Mouse (Mus musculus) MEL (cell line): ENCODE measurements around the gene Gnaz. TPM values are rescaled to one million over a fixed set of nuclear protein-coding genes. Genes with fewer than 3 reads are reported as not detected.

Source experiments
- DNase-seq: peaks from one replicate; pipeline ENCODE4 v3.0.0; 2011; ENCODE audit warnings: low read depth, low spot score
- H3K27ac ChIP-seq: 2 replicates; pipeline ENCODE4 v1.5.1; 2012; ENCODE audit warnings: low read depth, mild to moderate bottlenecking, control low read depth, low read length, moderate library complexity; ENCODE audit not compliant: control insufficient read depth
- H3K27me3 ChIP-seq, 2 experiments: fragments of 150-350 bp in 1 of 2; sonication (generic) in 1 of 2; 2 replicates each; pipeline ENCODE4 v1.6.1; 2012; ENCODE audit warnings: low read length in 2 of 2, mild to moderate bottlenecking in 2 of 2, improper control_type of control experiment in 1 of 2, moderate library complexity in 1 of 2; ENCODE audit not compliant: insufficient read depth in 2 of 2, control insufficient read depth in 1 of 2
- H3K36me3 ChIP-seq, 2 experiments: 2 replicates each; pipeline ENCODE4 v1.6.1; 2012 to 2014; ENCODE audit warnings: low read length in 2 of 2, improper control_type of control experiment in 1 of 2, inconsistent platforms in 1 of 2, mild to moderate bottlenecking in 1 of 2; ENCODE audit not compliant: insufficient read depth in 2 of 2, control insufficient read depth in 1 of 2
- H3K4me1 ChIP-seq, 2 experiments: fragments of 150-350 bp in 1 of 2; sonication (generic) in 1 of 2; 2 replicates each; pipeline ENCODE4 v1.6.1; 2012; ENCODE audit warnings: low read length in 2 of 2, improper control_type of control experiment in 1 of 2, mild to moderate bottlenecking in 1 of 2; ENCODE audit not compliant: insufficient read depth in 2 of 2, control insufficient read depth in 1 of 2
- H3K4me3 ChIP-seq, 2 experiments: fragments of 150-350 bp in 1 of 2; sonication (generic) in 1 of 2; 2 replicates each; pipeline ENCODE4 v1.5.1; 2012; ENCODE audit warnings: low read depth in 2 of 2, low read length in 2 of 2, mild to moderate bottlenecking in 2 of 2, moderate library complexity in 2 of 2, control low read depth in 1 of 2, improper control_type of control experiment in 1 of 2; ENCODE audit not compliant: control insufficient read depth in 1 of 2, insufficient read depth in 1 of 2
- H3K79me2 ChIP-seq: 2 replicates; pipeline ENCODE4 v1.6.1; 2012; ENCODE audit warnings: mild to moderate bottlenecking, low read length, moderate library complexity; ENCODE audit not compliant: control insufficient read depth, poor library complexity, insufficient read depth
- H3K9ac ChIP-seq: 2 replicates; pipeline ENCODE4 v1.6.1; 2012; ENCODE audit warnings: low read depth, mild to moderate bottlenecking, control low read depth, low read length, moderate library complexity; ENCODE audit not compliant: control insufficient read depth, poor library complexity, severe bottlenecking
- H3K9me3 ChIP-seq: fragments of 150-350 bp; sonication (generic); replicated peaks from 2 replicates; pipeline ENCODE4 v1.6.1; 2012; ENCODE audit warnings: mild to moderate bottlenecking, low read length, improper control_type of control experiment, moderate library complexity; ENCODE audit not compliant: insufficient read depth
- CTCF ChIP-seq, 3 experiments: IDR thresholded peaks in 2 of 3; conservative IDR thresholded peaks in 1 of 3; 2 replicates each; pipeline ENCODE4 v1.5.1; 2011 to 2012; ENCODE audit warnings: low read length in 3 of 3, low read depth in 2 of 3, mild to moderate bottlenecking in 2 of 3, improper control_type of control experiment in 1 of 3, inconsistent platforms in 1 of 3, mixed read lengths in 1 of 3, moderate library complexity in 1 of 3; ENCODE audit not compliant: control insufficient read depth in 1 of 3, insufficient read depth in 1 of 3, poor library complexity in 1 of 3, severe bottlenecking in 1 of 3
- E2F4 ChIP-seq: IDR thresholded peaks from 2 replicates; pipeline ENCODE4 v1.6.1; 2011; ENCODE audit warnings: low read depth, low read length, improper control_type of control experiment, borderline replicate concordance
- ELF1 ChIP-seq: IDR thresholded peaks from 2 replicates; pipeline ENCODE4 v1.6.1; 2014; ENCODE audit warnings: low read depth, mild to moderate bottlenecking, inconsistent platforms, low read length, improper control_type of control experiment, moderate library complexity
- EP300 ChIP-seq, 2 experiments: IDR thresholded peaks; 2 replicates each; pipeline ENCODE4 v1.6.1; 2011; ENCODE audit warnings: improper control_type of control experiment in 2 of 2, low read length in 2 of 2, low read depth in 1 of 2, mild to moderate bottlenecking in 1 of 2
- ETS1 ChIP-seq: IDR thresholded peaks from 2 replicates; pipeline ENCODE4 v1.6.1; 2012; ENCODE audit warnings: low read depth, mild to moderate bottlenecking, inconsistent platforms, low read length, improper control_type of control experiment, moderate library complexity
- GATA1 ChIP-seq: IDR thresholded peaks from 2 replicates; pipeline ENCODE4 v1.6.1; 2011; ENCODE audit warnings: low read depth, low read length, improper control_type of control experiment
- HCFC1 ChIP-seq: IDR thresholded peaks from 2 replicates; pipeline ENCODE4 v1.6.1; 2012; ENCODE audit warnings: low read depth, mild to moderate bottlenecking, inconsistent platforms, low read length, improper control_type of control experiment, moderate library complexity
- JUND ChIP-seq: IDR thresholded peaks from 2 replicates; pipeline ENCODE4 v1.6.1; 2011; ENCODE audit warnings: low read depth, mild to moderate bottlenecking, improper control_type of control experiment, low read length
- MEF2A ChIP-seq: IDR thresholded peaks from 2 replicates; pipeline ENCODE4 v1.6.1; 2014; ENCODE audit warnings: low read depth, mild to moderate bottlenecking, inconsistent platforms, low read length, improper control_type of control experiment; ENCODE audit not compliant: poor library complexity, insufficient replicate concordance, severe bottlenecking; ENCODE audit errors: extremely low read depth
- MXI1 ChIP-seq: IDR thresholded peaks from 2 replicates; pipeline ENCODE4 v1.6.1; 2011; ENCODE audit warnings: mild to moderate bottlenecking, low read depth, low read length, improper control_type of control experiment
- MYB ChIP-seq: IDR thresholded peaks from 2 replicates; pipeline ENCODE4 v1.6.1; 2011; ENCODE audit warnings: mild to moderate bottlenecking, low read depth, low read length, improper control_type of control experiment
- MYC ChIP-seq: IDR thresholded peaks from 2 replicates; pipeline ENCODE4 v1.6.1; 2011; ENCODE audit warnings: low read depth, mild to moderate bottlenecking, low read length, improper control_type of control experiment, moderate library complexity
- NRF1 ChIP-seq: IDR thresholded peaks from 2 replicates; pipeline ENCODE4 v1.6.1; 2014; ENCODE audit warnings: low read depth, mild to moderate bottlenecking, inconsistent platforms, low read length, improper control_type of control experiment, moderate library complexity; ENCODE audit not compliant: poor library complexity, insufficient read depth, severe bottlenecking
- POLR2AphosphoS2 ChIP-seq: IDR thresholded peaks from 2 replicates; pipeline ENCODE4 v1.6.1; 2011; ENCODE audit warnings: low read length, improper control_type of control experiment
- TBP ChIP-seq: IDR thresholded peaks from 2 replicates; pipeline ENCODE4 v1.8.0; 2011; ENCODE audit warnings: low read depth, low read length, improper control_type of control experiment
- UBTF ChIP-seq: IDR thresholded peaks from 2 replicates; pipeline ENCODE4 v1.6.1; 2012; ENCODE audit warnings: low read depth, mild to moderate bottlenecking, inconsistent platforms, low read length, improper control_type of control experiment, moderate library complexity, borderline replicate concordance; ENCODE audit not compliant: insufficient read depth
- USF2 ChIP-seq, 2 experiments: IDR thresholded peaks; 2 replicates each; pipeline ENCODE4 v1.6.1; 2011 to 2012; ENCODE audit warnings: improper control_type of control experiment in 2 of 2, low read length in 2 of 2, borderline replicate concordance in 1 of 2, inconsistent platforms in 1 of 2, low read depth in 1 of 2, mild to moderate bottlenecking in 1 of 2; ENCODE audit not compliant: insufficient read depth in 1 of 2
- ZKSCAN1 ChIP-seq: IDR thresholded peaks from 2 replicates; pipeline ENCODE4 v1.6.1; 2012; ENCODE audit warnings: low read depth, mild to moderate bottlenecking, inconsistent platforms, low read length, improper control_type of control experiment, moderate library complexity
- polyA plus RNA-seq, 2 experiments: library from polyadenylated mRNA; stranded (reverse) in 1 of 2; unstranded in 1 of 2; fragments of >175 nt in 1 of 2; fragments of >200 nt in 1 of 2; gene quantifications; 2 replicates each; pipeline versions ENCODE4 v1.2.1 to v1.2.4; 2012; ENCODE audit warnings: low replicate concordance in 2 of 2, low read depth in 1 of 2; ENCODE audit not compliant: insufficient read length in 2 of 2, insufficient read depth in 1 of 2, missing spikeins in 1 of 2
- total RNA-seq: library from RNA; depleted of rRNA; stranded (reverse); fragments of 300-350 nt; gene quantifications from 2 replicates; pipeline ENCODE4 v1.2.3, GENCODE M21; 2012

Gnaz gene
- total and polyA plus RNA-seq, 3 experiments = not detected

DNA sequence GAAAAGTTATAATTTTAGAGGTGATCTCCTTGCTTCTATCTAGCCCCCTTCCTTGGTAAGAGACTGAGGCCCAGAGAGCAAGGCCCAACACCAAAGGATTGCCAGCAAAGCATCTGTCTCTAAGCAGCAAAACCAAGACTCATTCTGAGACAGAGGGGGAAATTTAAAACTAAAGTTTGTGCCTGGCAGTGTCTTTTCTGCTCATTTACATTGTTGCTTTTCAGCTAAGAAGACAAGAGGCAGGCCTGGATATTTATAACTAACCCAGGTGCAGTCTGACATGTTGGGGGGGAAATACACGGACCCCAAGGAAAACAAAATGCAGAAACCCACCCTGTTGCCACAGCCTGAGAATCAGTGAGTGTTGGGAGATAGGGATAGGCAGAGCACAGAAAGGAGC, 2.6 kb upstream of the Gnaz start:
- H3K4me3 ChIP-seq = no peak overlapping the region
- no peak overlapping the region for H3K27ac ChIP-seq
- no peaks in the 10 kb centered on the region for H3K9me3 ChIP-seq
- no peaks in the 10 kb centered on the region for H3K4me1 ChIP-seq
- no peaks in the 10 kb centered on the region for H3K36me3 ChIP-seq
- DNase-seq = no peak
- TF ChIP-seq GATA1 (no peak), ELF1 (no peak), USF2 (IDR thresholded peaks at IDR 0.05; ENCODE audit: borderline replicate concordance in 1 of 2, insufficient read depth in 1 of 2, low read depth in 1 of 2, low read length in 2 of 2) (no peak), POLR2AphosphoS2 (no peak)
- TF ChIP-seq, all 39 proteins: peak for 0
- no peaks in the 10 kb centered on the region for H3K79me2 ChIP-seq
- H3K9ac ChIP-seq = no peak overlapping the region
- H3K27me3 ChIP-seq = no peaks in the 10 kb centered on the region

DNA sequence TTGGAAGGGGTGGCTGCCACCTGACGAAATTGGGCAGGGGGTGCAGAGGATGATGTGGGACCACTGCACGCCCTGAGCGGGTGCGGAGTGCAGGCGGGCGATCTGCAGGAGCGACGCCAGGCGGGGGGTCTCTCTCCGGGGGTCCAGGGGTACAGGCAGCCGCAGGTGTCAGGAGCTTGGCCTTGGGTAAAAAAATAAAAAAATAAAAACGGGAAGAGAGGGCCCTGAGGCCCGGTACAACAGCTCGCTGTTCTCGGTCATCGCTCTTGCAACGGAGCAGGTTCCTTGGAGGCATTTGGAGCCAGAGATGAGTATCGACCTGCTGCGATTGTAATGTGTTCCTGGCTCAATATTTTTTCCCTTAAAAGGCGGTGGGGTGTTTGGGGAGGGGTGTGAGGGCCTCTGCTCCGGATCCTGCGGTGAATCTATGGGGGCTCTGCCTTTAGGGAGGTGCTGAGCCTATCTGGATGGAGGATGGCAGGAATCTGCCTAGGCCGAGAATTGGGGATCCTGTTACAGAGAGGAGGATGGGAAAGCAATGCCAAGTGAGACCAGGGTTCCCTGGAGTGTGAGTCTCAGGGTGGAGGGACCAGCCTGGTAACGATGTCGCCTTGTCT, 782 bp downstream of the Gnaz start:
- Histone ChIP-seq H3K9ac (no peak overlapping the region), H3K9me3 (no peaks in the 10 kb centered on the region), H3K4me3 (no peak overlapping the region), H3K27ac (no peak overlapping the region), H3K79me2 (no peaks in the 10 kb centered on the region), H3K36me3 (no peaks in the 10 kb centered on the region), H3K4me1 (no peaks in the 10 kb centered on the region), H3K27me3 (no peaks in the 10 kb centered on the region)
- TF ChIP-seq HCFC1 (no peak), EP300 (IDR thresholded peaks at IDR 0.05; ENCODE audit: low read depth in 1 of 2, low read length in 2 of 2) (no peak), TBP (no peak), MXI1 (no peak), ZKSCAN1 (no peak), ETS1 (no peak), MYB (no peak), E2F4 (no peak), ELF1 (no peak), UBTF (no peak), MEF2A (no peak), CTCF (IDR thresholded peaks at IDR 0.05 in 2 of 3, conservative IDR thresholded peaks at IDR 0.05 in 1 of 3; ENCODE audit: control insufficient read depth in 1 of 3, insufficient read depth in 1 of 3, low read depth in 2 of 3, low read length in 3 of 3, poor library complexity in 1 of 3, severe bottlenecking in 1 of 3) (no peak), NRF1 (no peak), USF2 (IDR thresholded peaks at IDR 0.05; ENCODE audit: borderline replicate concordance in 1 of 2, insufficient read depth in 1 of 2, low read depth in 1 of 2, low read length in 2 of 2) (no peak), MYC (no peak), JUND (no peak)
- no peak for DNase-seq
